Mouse (Mus musculus): ENCODE measurements at regions not wholly inside any gene's neighbourhood (a gene's known extent, or its start where the extent isn't known, plus 50 kb on each side); places are given as distances from the start of the nearest gene placed in this dataset.

- TF ChIP-seq POLR2A (IDR thresholded peaks at IDR 0.05; ENCODE audit: borderline replicate concordance, extremely low read depth, low read depth, low read length) = no peak
- no peak for TF ChIP-seq CTCF (IDR thresholded peaks at IDR 0.05; ENCODE audit: insufficient read depth, low read length)
Observed at GRCm38 (mm10) chr13:83733231-83733990, 229.6 kb downstream of the Mef2c start.
